Mouse (Mus musculus): ENCODE measurements around the gene Ccdc24. TPM values are rescaled to one million over a fixed set of nuclear protein-coding genes. Genes with fewer than 3 reads are reported as not detected.

Ccdc24 gene
- total and polyA plus RNA-seq, 3 experiments: 0.19 to 0.36 TPM; not detected in 1

GRCm38 (mm10) chr4:117828572-117829145, 43.7 kb downstream of the Ccdc24 start:
- H3K4me3 ChIP-seq (ENCODE audit: control insufficient read depth in 1 of 2, insufficient read depth in 1 of 2, low read depth in 2 of 2, low read length in 2 of 2): no peak overlapping the region
- H3K9me3 ChIP-seq (replicated peaks; ENCODE audit: insufficient read depth, low read length): no peaks in the 10 kb centered on the region
- no peaks in the 10 kb centered on the region for H3K27me3 ChIP-seq (ENCODE audit: control insufficient read depth in 1 of 2, insufficient read depth in 2 of 2, low read length in 2 of 2)
- H3K9ac ChIP-seq (ENCODE audit: control insufficient read depth, low read depth, low read length, poor library complexity, severe bottlenecking): no peak overlapping the region
- H3K79me2 ChIP-seq (ENCODE audit: control insufficient read depth, insufficient read depth, low read length, poor library complexity): no peaks in the 10 kb centered on the region
- H3K27ac ChIP-seq (ENCODE audit: control insufficient read depth, low read depth, low read length): peak overlapping the region; percentile 28
- peaks cover 39 to 42% of the 10 kb centered on the region in 2 experiments for H3K4me1 ChIP-seq (ENCODE audit: control insufficient read depth in 1 of 2, insufficient read depth in 2 of 2, low read length in 2 of 2)
- peaks cover 0 to 37% of the 10 kb centered on the region in 2 experiments; a peak in 2 of 4 replicates for H3K36me3 ChIP-seq (ENCODE audit: control insufficient read depth in 1 of 2, insufficient read depth in 2 of 2, low read length in 2 of 2)
- DNase-seq (ENCODE audit: low read depth, low spot score): peak; percentile 52
- TF ChIP-seq ELF1 (IDR thresholded peaks at IDR 0.05; ENCODE audit: low read depth, low read length) (no peak), USF1 (IDR thresholded peaks at IDR 0.05; ENCODE audit: low read depth, low read length) (no peak), POLR2A (IDR thresholded peaks at IDR 0.05; ENCODE audit: control insufficient read depth in 1 of 2, insufficient read depth in 1 of 2, low read depth in 1 of 2, low read length in 2 of 2, poor library complexity in 1 of 2) (no peak), TCF12 (IDR thresholded peaks at IDR 0.05; ENCODE audit: low read depth, low read length) (0 out of 2 replicates have a peak, but pooled peaks have one; percentile 7), ZNF384 (IDR thresholded peaks at IDR 0.05; ENCODE audit: low read depth, low read length) (peak; percentile 85), MAFK (IDR thresholded peaks at IDR 0.05; ENCODE audit: borderline replicate concordance, low read depth, low read length) (no peak), EP300 (IDR thresholded peaks at IDR 0.05; ENCODE audit: low read depth in 1 of 2, low read length in 2 of 2) (no peak), CHD2 (IDR thresholded peaks at IDR 0.05; ENCODE audit: low read length) (no peak)

- Histone ChIP-seq H3K27ac (ENCODE audit: control insufficient read depth, low read depth, low read length) (no peak overlapping the region), H3K79me2 (ENCODE audit: control insufficient read depth, insufficient read depth, low read length, poor library complexity) (no peaks in the 10 kb centered on the region), H3K27me3 (ENCODE audit: control insufficient read depth in 1 of 2, insufficient read depth in 2 of 2, low read length in 2 of 2) (peaks cover 0 to 1% of the 10 kb centered on the region in 2 experiments; a peak in 2 of 4 replicates), H3K4me1 (ENCODE audit: control insufficient read depth in 1 of 2, insufficient read depth in 2 of 2, low read length in 2 of 2) (no peaks in the 10 kb centered on the region), H3K36me3 (ENCODE audit: control insufficient read depth in 1 of 2, insufficient read depth in 2 of 2, low read length in 2 of 2) (no peaks in the 10 kb centered on the region), H3K9ac (ENCODE audit: control insufficient read depth, low read depth, low read length, poor library complexity, severe bottlenecking) (no peak overlapping the region), H3K9me3 (replicated peaks; ENCODE audit: insufficient read depth, low read length) (no peaks in the 10 kb centered on the region), H3K4me3 (ENCODE audit: control insufficient read depth in 1 of 2, insufficient read depth in 1 of 2, low read depth in 2 of 2, low read length in 2 of 2) (no peak overlapping the region)
- TF ChIP-seq MXI1 (IDR thresholded peaks at IDR 0.05; ENCODE audit: low read depth, low read length) (no peak), ELF1 (IDR thresholded peaks at IDR 0.05; ENCODE audit: low read depth, low read length) (no peak), E2F4 (IDR thresholded peaks at IDR 0.05; ENCODE audit: borderline replicate concordance, low read depth, low read length) (no peak), TCF12 (IDR thresholded peaks at IDR 0.05; ENCODE audit: low read depth, low read length) (no peak), RCOR1 (IDR thresholded peaks at IDR 0.05; ENCODE audit: low read depth, low read length) (no peak), SMC3 (IDR thresholded peaks at IDR 0.05; ENCODE audit: low read depth, low read length) (no peak), ZKSCAN1 (IDR thresholded peaks at IDR 0.05; ENCODE audit: low read depth, low read length) (no peak), MYB (IDR thresholded peaks at IDR 0.05; ENCODE audit: low read depth, low read length) (no peak), CHD2 (IDR thresholded peaks at IDR 0.05; ENCODE audit: low read length) (no peak), POLR2A (IDR thresholded peaks at IDR 0.05; ENCODE audit: control insufficient read depth in 1 of 2, insufficient read depth in 1 of 2, low read depth in 1 of 2, low read length in 2 of 2, poor library complexity in 1 of 2) (no peak), JUND (IDR thresholded peaks at IDR 0.05; ENCODE audit: low read depth, low read length) (no peak), ZNF384 (IDR thresholded peaks at IDR 0.05; ENCODE audit: low read depth, low read length) (no peak), TBP (IDR thresholded peaks at IDR 0.05; ENCODE audit: low read depth, low read length) (no peak), ETS1 (IDR thresholded peaks at IDR 0.05; ENCODE audit: low read depth, low read length) (no peak), ZMIZ1 (IDR thresholded peaks at IDR 0.05; ENCODE audit: low read depth, low read length) (no peak), USF2 (IDR thresholded peaks at IDR 0.05; ENCODE audit: borderline replicate concordance in 1 of 2, insufficient read depth in 1 of 2, low read depth in 1 of 2, low read length in 2 of 2) (no peak), USF1 (IDR thresholded peaks at IDR 0.05; ENCODE audit: low read depth, low read length) (no peak), KAT2A (conservative IDR thresholded peaks at IDR 0.05; ENCODE audit: low read depth, low read length) (no peak)
- DNase-seq (ENCODE audit: low read depth, low spot score): no peak
Observed at GRCm38 (mm10) chr4:117818032-117818431, 54.3 kb downstream of the Ccdc24 start.

Measured in MEL (cell line).